Mouse (Mus musculus) E14TG2a.4 (cell line): ENCODE results near the gene Igfbp1.

Source experiments
- H3K27me3 ChIP-seq: 2 replicates; pipeline ENCODE4 v1.6.1; 2014; ENCODE audit warnings: low read length, control low read depth; ENCODE audit not compliant: insufficient read depth
- H3K36me3 ChIP-seq: 2 replicates; pipeline ENCODE4 v1.6.1; 2014; ENCODE audit warnings: low read length, control low read depth; ENCODE audit not compliant: insufficient read depth
- H3K4me1 ChIP-seq: replicated peaks from 2 replicates; pipeline ENCODE4 v1.6.1; 2014; ENCODE audit warnings: low read depth, low read length, control low read depth
- H3K4me3 ChIP-seq: replicated peaks from 2 replicates; pipeline ENCODE4 v1.5.1; 2014; ENCODE audit warnings: mild to moderate bottlenecking, low read length
- H3K9me3 ChIP-seq: 2 replicates; pipeline ENCODE4 v1.6.1; 2014; ENCODE audit warnings: low read length, control low read depth
- CTCF ChIP-seq: conservative IDR thresholded peaks from 2 replicates; pipeline ENCODE4 v1.5.1; 2014; ENCODE audit warnings: low read length
- NANOG ChIP-seq: IDR thresholded peaks from 2 replicates; pipeline ENCODE4 v1.6.1; 2014; ENCODE audit warnings: borderline replicate concordance, low read length, mixed read lengths
- POU5F1 ChIP-seq: IDR thresholded peaks from 2 replicates; pipeline ENCODE4 v1.6.1; 2014; ENCODE audit warnings: low read length, borderline replicate concordance

Igfbp1 gene

DNA sequence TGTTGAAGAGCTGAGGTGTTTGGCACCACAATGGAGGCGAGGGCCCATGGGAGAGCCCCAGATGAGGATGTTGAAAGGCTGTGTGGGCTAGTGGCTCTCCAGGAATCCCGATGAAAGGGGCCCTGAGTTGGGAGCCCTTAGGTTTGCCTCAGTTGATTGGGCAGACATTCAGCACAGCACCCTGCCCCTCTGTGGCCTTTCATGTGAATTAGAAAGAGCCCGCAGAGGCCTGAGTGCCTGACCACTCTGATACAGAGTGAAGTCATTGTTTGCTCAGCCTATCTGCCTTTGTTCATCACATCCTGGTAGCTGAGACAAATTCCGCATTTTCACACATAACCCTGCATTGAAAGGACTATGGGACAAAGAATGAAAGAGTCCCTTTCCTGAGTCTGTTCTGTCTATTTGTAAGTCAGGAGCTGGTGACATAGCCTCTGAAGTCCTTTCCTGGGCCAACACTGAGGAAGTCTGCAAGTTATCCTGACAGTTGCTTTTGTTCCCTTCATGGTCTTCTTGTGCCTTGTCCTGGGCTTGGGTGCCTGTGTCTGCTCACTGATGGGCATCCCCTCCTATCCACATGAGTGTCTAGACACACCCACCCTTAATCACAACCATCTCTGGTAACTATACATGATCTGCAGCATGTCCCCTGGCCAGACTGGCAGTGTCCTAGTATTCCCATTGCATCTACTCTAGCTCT lies 41.6 kb downstream of the Igfbp1 start:
- Histone ChIP-seq H3K36me3 (no peaks in the 10 kb centered on the region), H3K9me3 (peaks cover 73% of the 10 kb centered on the region), H3K27me3 (no peaks in the 10 kb centered on the region), H3K4me1 (peaks cover 7% of the 10 kb centered on the region; the same call in 1 of the 2 replicates), H3K4me3 (no peak overlapping the region)
- TF ChIP-seq POU5F1 (no peak), NANOG (no peak), CTCF (no peak)

DNA sequence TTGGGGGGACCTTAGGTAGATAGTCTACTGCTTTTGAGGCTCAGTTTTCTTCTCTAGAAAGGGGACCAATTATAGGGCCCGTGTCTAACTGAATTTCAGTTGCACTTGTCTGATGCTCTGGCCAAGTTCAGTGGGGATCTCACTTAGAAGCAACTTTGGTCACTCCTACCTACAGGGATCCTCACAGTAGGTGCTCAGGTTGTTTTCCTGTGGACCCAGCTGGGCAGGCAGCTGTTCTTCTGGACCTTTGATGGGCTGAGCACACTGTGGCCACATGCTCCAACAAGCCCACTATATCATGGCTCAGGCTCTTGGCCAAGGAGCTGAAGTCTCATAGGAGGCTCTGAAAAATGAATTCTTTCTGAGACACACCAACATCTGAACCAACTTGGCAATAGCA lies 47.2 kb downstream of the Igfbp1 start:
- TF ChIP-seq CTCF (no peak), NANOG (no peak), POU5F1 (no peak)
- Histone ChIP-seq H3K4me3 (no peak overlapping the region), H3K9me3 (peaks cover 95% of the 10 kb centered on the region), H3K27me3 (no peaks in the 10 kb centered on the region), H3K36me3 (no peaks in the 10 kb centered on the region), H3K4me1 (no peaks in the 10 kb centered on the region)

DNA sequence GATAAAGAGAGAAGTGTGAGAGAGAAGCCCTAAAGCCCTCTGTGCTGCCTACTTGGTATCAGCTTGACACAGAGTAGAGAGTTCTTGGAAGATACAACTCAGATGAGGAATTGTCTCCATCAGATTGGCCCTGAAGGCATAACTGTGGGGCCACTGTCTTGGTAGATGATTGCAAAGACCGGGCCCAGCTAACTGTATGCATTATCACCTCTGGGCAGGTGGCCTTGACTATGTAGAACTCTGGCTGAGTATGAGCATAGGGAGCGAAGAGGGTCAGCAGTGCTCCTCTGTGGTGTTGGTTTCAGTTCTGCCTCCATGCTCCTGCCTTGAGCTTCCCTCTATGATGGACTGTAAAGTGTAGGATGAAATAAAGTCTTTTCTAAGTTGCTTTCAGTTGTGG lies 52.8 kb downstream of the Igfbp1 start:
- H3K4me3 ChIP-seq = no peak overlapping the region
- no peaks in the 10 kb centered on the region for H3K27me3 ChIP-seq
- H3K4me1 ChIP-seq = no peaks in the 10 kb centered on the region
- H3K9me3 ChIP-seq = peaks cover 67% of the 10 kb centered on the region
- TF ChIP-seq NANOG (no peak), POU5F1 (no peak), CTCF (no peak)
- H3K36me3 ChIP-seq = no peaks in the 10 kb centered on the region

DNA sequence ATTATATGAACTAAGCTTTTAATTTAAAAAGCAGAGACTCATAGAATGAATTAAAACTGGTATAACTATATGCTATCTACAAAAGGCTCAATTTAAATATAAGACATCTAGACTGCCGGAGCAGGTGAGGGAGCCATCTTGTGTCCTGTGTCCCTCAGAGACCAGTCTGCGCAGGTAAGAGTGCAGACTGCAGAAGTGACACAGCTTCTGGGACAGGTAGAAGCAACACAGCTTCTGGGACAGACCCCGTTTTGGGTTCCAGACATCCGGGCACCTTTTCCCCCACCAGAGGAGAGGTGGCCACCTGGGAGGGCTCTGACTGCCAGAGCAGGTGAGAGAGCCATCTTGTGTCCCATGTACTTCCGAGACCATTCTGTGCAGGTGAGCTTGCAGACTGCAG lies 53.3 kb downstream of the Igfbp1 start:
- Histone ChIP-seq H3K4me1 (no peaks in the 10 kb centered on the region), H3K9me3 (peaks cover 63% of the 10 kb centered on the region), H3K27me3 (no peaks in the 10 kb centered on the region), H3K36me3 (no peaks in the 10 kb centered on the region), H3K4me3 (no peak overlapping the region)
- no peak for TF ChIP-seq NANOG
- TF ChIP-seq CTCF = no peak
- TF ChIP-seq POU5F1 = no peak
